Mouse (Mus musculus) spleen, postnatal 36 days (tissue): ENCODE measurements at regions not wholly inside any gene's neighbourhood (a gene's known extent, or its start where the extent isn't known, plus 50 kb on each side); places are given as distances from the start of the nearest gene placed in this dataset.
"Not testable (repeated sequence)": the region's sequence is repeated elsewhere in the genome, so short reads cannot be mapped to it uniquely, and the experiment has no call there.

Experiments
- DNase-seq, 2 experiments: peaks; one replicate each; pipeline ENCODE4 v3.0.0; 2022; ENCODE audit warnings: low spot score in 2 of 2, mixed read lengths in 1 of 2

- DNase-seq = no peak
These were observed 713.0 kb downstream of the Rapgef2 start for GRCm38 (mm10) chr3:78573299-78573698.

- DNase-seq = not testable (repeated sequence)
These were observed 721.4 kb downstream of the Rapgef2 start for GRCm38 (mm10) chr3:78564926-78565325.
